Mouse (Mus musculus) testis, postnatal 14 days (tissue): ENCODE results near the gene Nr1i3.
A peak's percentile ranks its signal among the peaks of the same experiment; 100 is the strongest.

Experiments
- DNase-seq: peaks from one replicate; pipeline ENCODE4 v3.0.0; 2021; ENCODE audit warnings: low spot score

Gene Nr1i3

GRCm38 (mm10) chr1:171195046-171195822, 18.5 kb upstream of the Nr1i3 start:
- no peak for DNase-seq

GRCm38 (mm10) chr1:171195887-171196397, 17.8 kb upstream of the Nr1i3 start, which contains the start of gene Pcp4l1:
TSS of gene Pcp4l1 (minus strand) at chr1:171196268.
- DNase-seq = peak; percentile 64

- no peak for DNase-seq
These were observed 14.2 kb upstream of the Nr1i3 start for GRCm38 (mm10) chr1:171199532-171199931.

- DNase-seq = no peak
These were observed 13.0 kb upstream of the Nr1i3 start for GRCm38 (mm10) chr1:171200769-171201168.

- DNase-seq = no peak
These were observed 10.1 kb upstream of the Nr1i3 start for GRCm38 (mm10) chr1:171203471-171204248.

- no peak for DNase-seq
These were observed 9.5 kb upstream of the Nr1i3 start for GRCm38 (mm10) chr1:171204249-171204644.

- no peak for DNase-seq
These were observed 7.9 kb upstream of the Nr1i3 start for GRCm38 (mm10) chr1:171205704-171206493.

GRCm38 (mm10) chr1:171209409-171209808, 4.4 kb upstream of the Nr1i3 start:
- no peak for DNase-seq

GRCm38 (mm10) chr1:171212854-171213253, 916 bp upstream of the Nr1i3 start:
- DNase-seq = no peak

GRCm38 (mm10) chr1:171216241-171216955, 2.6 kb downstream of the Nr1i3 start:
- DNase-seq = no peak

- DNase-seq = peak; percentile 69
These were observed 7.1 kb downstream of the Nr1i3 start for GRCm38 (mm10) chr1:171220871-171221270.

- no peak for DNase-seq
These were observed 7.8 kb downstream of the Nr1i3 start for GRCm38 (mm10) chr1:171221281-171222193.

GRCm38 (mm10) chr1:171222238-171223155, 8.7 kb downstream of the Nr1i3 start, which contains the start of gene Tomm40l:
TSS of gene Tomm40l (minus strand) at chr1:171222514.
- peak; percentile 95 for DNase-seq

- no peak for DNase-seq
These were observed 9.4 kb downstream of the Nr1i3 start for GRCm38 (mm10) chr1:171223168-171223567.

GRCm38 (mm10) chr1:171223796-171224195, 10.0 kb downstream of the Nr1i3 start:
- peak; percentile 73 for DNase-seq

- DNase-seq = no peak
These were observed 11.1 kb downstream of the Nr1i3 start, which contains the start of gene Apoa2 for GRCm38 (mm10) chr1:171224857-171225256. TSS of gene Apoa2 (plus strand) at chr1:171225054.

GRCm38 (mm10) chr1:171226780-171227179, 13.0 kb downstream of the Nr1i3 start:
- no peak for DNase-seq

GRCm38 (mm10) chr1:171227879-171228278, 14.1 kb downstream of the Nr1i3 start:
- DNase-seq = no peak

- DNase-seq = no peak
These were observed 16.0 kb downstream of the Nr1i3 start for GRCm38 (mm10) chr1:171229750-171230149.
